In genomic region chr3:89328623-89329022, GRCm38 (mm10) we compare ENCODE assay signal across 15 mouse cellular contexts. TPM values are rescaled to one million over a fixed set of nuclear protein-coding genes. Genes with fewer than 3 reads are reported as not detected.
A peak's percentile ranks its signal among the peaks of the same experiment; 100 is the strongest.
DNase-seq lines count a peak whose midpoint lies in the region; ATAC-seq and TF ChIP-seq lines count a peak whose summit lies in the region.
"Had no signal": no experiment of that assay in that cellular context is flagged by ENCODE, and none has a peak within 500 bp of the region (broad histone marks: within the 10 kb centered on the region; RNA-seq: fewer than 3 reads in every experiment).

No protein-coding gene starts in this region.

- H3K4me1 ChIP-seq in kidney, postnatal 0 days (replicated peaks; ENCODE audit: insufficient read depth, low read length), result peaks cover 5% of the 10 kb centered on the region; the same call in 1 of the 2 replicates
- H3K4me1 ChIP-seq in kidney, adult 2 months (ENCODE audit: control insufficient read depth, insufficient read depth, low read length), result no peaks in the 10 kb centered on the region
- H3K4me1 ChIP-seq in bone marrow macrophage, adult 2 months (ENCODE audit: control insufficient read depth, insufficient read depth, low read length), result no peaks in the 10 kb centered on the region
- peaks cover 40% of the 10 kb centered on the region for H3K4me1 ChIP-seq in limb, embryonic 13.5 days
- H3K4me1 ChIP-seq in liver, embryonic 12.5 days, result 0 out of 2 replicates have a peak, but pooled peaks cover 7% of the 10 kb centered on the region

- no peak for TF ChIP-seq POLR2A in kidney, adult 2 months (IDR thresholded peaks at IDR 0.05; ENCODE audit: low read depth, low read length)
- TF ChIP-seq POLR2A in bone marrow macrophage, adult 2 months (IDR thresholded peaks at IDR 0.05; ENCODE audit: borderline replicate concordance, low read depth, low read length), result no peak

- WGBS in kidney, postnatal 0 days, result 34% methylated on average over 4 of the region's 4 CpGs
- WGBS in kidney, adult 2 months, result 29% methylated on average over 4 of the region's 4 CpGs
- 22% methylated on average over 4 of the region's 4 CpGs for WGBS in limb, embryonic 13.5 days
- WGBS in liver, embryonic 12.5 days (ENCODE audit: insufficient replicate concordance), result 19% methylated on average over 4 of the region's 4 CpGs

- no peak overlapping the region for H3K27ac ChIP-seq in kidney, postnatal 0 days
- H3K27ac ChIP-seq in kidney, adult 2 months (ENCODE audit: insufficient read depth, low read depth, low read length), result no peak overlapping the region
- H3K27ac ChIP-seq in bone marrow macrophage, adult 2 months (ENCODE audit: insufficient read depth, low read depth, low read length), result no peak overlapping the region
- H3K27ac ChIP-seq in limb, embryonic 13.5 days, result no peak overlapping the region
- H3K27ac ChIP-seq in liver, embryonic 12.5 days, result no peak overlapping the region
- H3K27ac ChIP-seq: liver, embryonic 14.5 days had no signal

- no peaks in the 10 kb centered on the region for H3K9me3 ChIP-seq in kidney, postnatal 0 days (replicated peaks; ENCODE audit: low read length)
- H3K9me3 ChIP-seq in limb, embryonic 13.5 days, result no peaks in the 10 kb centered on the region
- H3K9me3 ChIP-seq in liver, embryonic 12.5 days (replicated peaks), result no peaks in the 10 kb centered on the region

- TF ChIP-seq CTCF in kidney, postnatal 0 days (IDR thresholded peaks at IDR 0.05; ENCODE audit: low read depth), result no peak
- TF ChIP-seq CTCF in kidney, adult 2 months (conservative IDR thresholded peaks at IDR 0.05; ENCODE audit: insufficient read depth, insufficient read length, low read depth, low read length), result no peak
- 0 out of 2 replicates have a peak, but pooled peaks have one; percentile 6 for TF ChIP-seq CTCF in bone marrow macrophage, adult 2 months (IDR thresholded peaks at IDR 0.05; ENCODE audit: low read depth, low read length)

- H3K4me3 ChIP-seq in kidney, postnatal 0 days (replicated peaks; ENCODE audit: low read depth, low read length), result no peak overlapping the region
- H3K4me3 ChIP-seq in kidney, adult 2 months (ENCODE audit: insufficient read depth, low read depth, low read length), result no peak overlapping the region
- H3K4me3 ChIP-seq in bone marrow macrophage, adult 2 months (ENCODE audit: insufficient read depth, low read length), result no peak overlapping the region
- no peak overlapping the region for H3K4me3 ChIP-seq in limb, embryonic 13.5 days
- H3K4me3 ChIP-seq in liver, embryonic 12.5 days, result no peak overlapping the region

- ATAC-seq in kidney, postnatal 0 days (replicated peaks; ENCODE audit: low FRiP score, low read depth), result no peak
- ATAC-seq in limb, embryonic 13.5 days (ENCODE audit: low FRiP score, low read depth), result no peak
- no peak for ATAC-seq in liver, embryonic 12.5 days
- ATAC-seq: forebrain, postnatal 0 days had no signal

- peak; percentile 46 for DNase-seq in embryo, embryonic 10 days (ENCODE audit: low spot score)
- no peak for DNase-seq in embryo, embryonic 10.5 days (ENCODE audit: low spot score)
- DNase-seq in kidney, postnatal 0 days (ENCODE audit: low spot score), result peak; percentile 7
- no peak for DNase-seq in kidney, adult 2 months
- DNase-seq in ovary, postnatal 10 days (ENCODE audit: low spot score), result no peak
- DNase-seq: adrenal gland, postnatal 10 days; forebrain, postnatal 0 days; heart, adult 11 months; kidney, postnatal 14 days; thymus, adult 18-20 months had no signal

- H3K27me3 ChIP-seq in kidney, postnatal 0 days (ENCODE audit: insufficient read depth, low read length), result no peaks in the 10 kb centered on the region
- H3K27me3 ChIP-seq in kidney, adult 2 months (replicated peaks; ENCODE audit: control insufficient read depth, insufficient read depth, low read length), result no peaks in the 10 kb centered on the region
- no peaks in the 10 kb centered on the region; the same call in 1 of the 2 replicates for H3K27me3 ChIP-seq in limb, embryonic 13.5 days
- H3K27me3 ChIP-seq in liver, embryonic 12.5 days (replicated peaks), result peaks cover 91% of the 10 kb centered on the region

- H3K4me2 ChIP-seq in kidney, postnatal 0 days (ENCODE audit: low read length), result no peak overlapping the region
- H3K4me2 ChIP-seq in limb, embryonic 13.5 days (replicated peaks), result no peak overlapping the region; the same call in 1 of the 2 replicates
- H3K4me2 ChIP-seq in liver, embryonic 12.5 days, result no peak overlapping the region

- no peak overlapping the region for H3K9ac ChIP-seq in kidney, postnatal 0 days (ENCODE audit: low read depth, low read length)
- H3K9ac ChIP-seq in limb, embryonic 13.5 days, result 0 out of 2 replicates have a peak overlapping the region, but pooled peaks have one; percentile 35
- H3K9ac ChIP-seq in liver, embryonic 12.5 days, result no peak overlapping the region
- H3K9ac ChIP-seq: forebrain, postnatal 0 days; liver, embryonic 14.5 days had no signal

- H3K36me3 ChIP-seq in kidney, postnatal 0 days (ENCODE audit: insufficient read depth, low read length), result peaks cover under 1% of the 10 kb centered on the region; the same call in 1 of the 2 replicates
- no peaks in the 10 kb centered on the region for H3K36me3 ChIP-seq in kidney, adult 2 months (ENCODE audit: control insufficient read depth, insufficient read depth, low read length)
- peaks cover 9% of the 10 kb centered on the region for H3K36me3 ChIP-seq in limb, embryonic 13.5 days
- H3K36me3 ChIP-seq in liver, embryonic 12.5 days, result no peaks in the 10 kb centered on the region

RNA-seq across cellular contexts. Expression of gene Efna3, which starts 5.9 kb away (rescaled TPM):
- 4.2 and 6.1 TPM in 2 replicates for polyA plus RNA-seq in kidney, postnatal 0 days (2015; fragmentation: Nextera tagmentation; extraction: Ambion mirVana)
- 2.4 and 4.2 TPM in 2 replicates for polyA plus RNA-seq in kidney, adult 2 months (2012; rRNA removed)
- not detected in 2 replicates for polyA plus RNA-seq in bone marrow macrophage, adult 2 months (2012; ENCODE audit: insufficient read depth, insufficient read length, missing spikeins)
- 27.4 and 30.6 TPM in 2 replicates for polyA plus RNA-seq in limb, embryonic 13.5 days (2015; fragmentation: Nextera tagmentation; extraction: Ambion mirVana)
- polyA plus RNA-seq in liver, embryonic 12.5 days (2016; fragmentation: Nextera tagmentation; extraction: Ambion mirVana), result 0.65 and 1.0 TPM in 2 replicates

RNA-seq across cellular contexts. Expression of gene Efna4, which starts 9.2 kb away (rescaled TPM):
- 24.4 and 25.4 TPM in 2 replicates for polyA plus RNA-seq in kidney, postnatal 0 days (2015; fragmentation: Nextera tagmentation; extraction: Ambion mirVana)
- 8.2 and 10.4 TPM in 2 replicates for polyA plus RNA-seq in kidney, adult 2 months (2012; rRNA removed)
- not detected in 2 replicates for polyA plus RNA-seq in bone marrow macrophage, adult 2 months (2012; ENCODE audit: insufficient read depth, insufficient read length, missing spikeins)
- polyA plus RNA-seq in limb, embryonic 13.5 days (2015; fragmentation: Nextera tagmentation; extraction: Ambion mirVana), result 49.0 and 51.6 TPM in 2 replicates
- polyA plus RNA-seq in liver, embryonic 12.5 days (2016; fragmentation: Nextera tagmentation; extraction: Ambion mirVana), result 2.1 and 2.3 TPM in 2 replicates

RNA-seq across cellular contexts. Expression of gene Adam15, which starts 21.2 kb away (rescaled TPM):
- polyA plus RNA-seq in kidney, postnatal 0 days (2015; fragmentation: Nextera tagmentation; extraction: Ambion mirVana), result 85.4 and 90.7 TPM in 2 replicates
- polyA plus RNA-seq in kidney, adult 2 months (2012; rRNA removed), result 95.1 and 111 TPM in 2 replicates
- 315 and 328 TPM in 2 replicates for polyA plus RNA-seq in bone marrow macrophage, adult 2 months (2012; ENCODE audit: insufficient read depth, insufficient read length, missing spikeins)
- polyA plus RNA-seq in limb, embryonic 13.5 days (2015; fragmentation: Nextera tagmentation; extraction: Ambion mirVana), result 50.3 and 52.2 TPM in 2 replicates
- polyA plus RNA-seq in liver, embryonic 12.5 days (2016; fragmentation: Nextera tagmentation; extraction: Ambion mirVana), result 14.1 and 14.5 TPM in 2 replicates

RNA-seq across cellular contexts. Expression of gene Dcst2, which starts 33.2 kb away (rescaled TPM):
- 0.57 and 0.62 TPM in 2 replicates for polyA plus RNA-seq in kidney, postnatal 0 days (2015; fragmentation: Nextera tagmentation; extraction: Ambion mirVana)
- 0.38 and 0.41 TPM in 2 replicates for polyA plus RNA-seq in kidney, adult 2 months (2012; rRNA removed)
- not detected in 2 replicates for polyA plus RNA-seq in bone marrow macrophage, adult 2 months (2012; ENCODE audit: insufficient read depth, insufficient read length, missing spikeins)
- polyA plus RNA-seq in limb, embryonic 13.5 days (2015; fragmentation: Nextera tagmentation; extraction: Ambion mirVana), result 0.27 and 0.34 TPM in 2 replicates
- 0.05 and 0.06 TPM in 2 replicates for polyA plus RNA-seq in liver, embryonic 12.5 days (2016; fragmentation: Nextera tagmentation; extraction: Ambion mirVana)

RNA-seq across cellular contexts. Expression of gene Dcst1, which starts 36.4 kb away (rescaled TPM):
- 6.2 TPM in 2 replicates for polyA plus RNA-seq in kidney, postnatal 0 days (2015; fragmentation: Nextera tagmentation; extraction: Ambion mirVana)
- 1.8 and 2.2 TPM in 2 replicates for polyA plus RNA-seq in kidney, adult 2 months (2012; rRNA removed)
- polyA plus RNA-seq in bone marrow macrophage, adult 2 months (2012; ENCODE audit: insufficient read depth, insufficient read length, missing spikeins), result not detected in 2 replicates
- 0.38 and 0.51 TPM in 2 replicates for polyA plus RNA-seq in limb, embryonic 13.5 days (2015; fragmentation: Nextera tagmentation; extraction: Ambion mirVana)
- not detected in 2 replicates for polyA plus RNA-seq in liver, embryonic 12.5 days (2016; fragmentation: Nextera tagmentation; extraction: Ambion mirVana)
- polyA plus RNA-seq: cortical plate, adult 2 months had no signal

Comparison
In these comparisons a context has a peak if more than half of its experiments do, and no peak if none do; other contexts are left out.
1. DNase-seq: peak in embryo, embryonic 10 days (single experiment) and kidney, postnatal 0 days (single experiment); none in embryo, embryonic 10.5 days (single experiment), kidney, adult 2 months (single experiment) and ovary, postnatal 10 days (single experiment).